Mouse (Mus musculus) bone marrow, adult 2 months (tissue): ENCODE results near the gene Cmc1. TPM values are rescaled to one million over a fixed set of nuclear protein-coding genes. Genes with fewer than 3 reads are reported as not detected.
A peak's percentile ranks its signal among the peaks of the same experiment; 100 is the strongest.
"Not testable (repeated sequence)": the region's sequence is repeated elsewhere in the genome, so short reads cannot be mapped to it uniquely, and the experiment has no call there.

Source experiments
- H3K27ac ChIP-seq: fragments of 200-500 bp; 2 replicates; pipeline ENCODE4 v1.5.1; 2012; ENCODE audit warnings: low read depth, mild to moderate bottlenecking, control low read depth, inconsistent platforms, low read length; ENCODE audit not compliant: control insufficient read depth, poor library complexity, insufficient read depth
- H3K4me1 ChIP-seq: fragments of 200-500 bp; 2 replicates; pipeline ENCODE4 v1.6.1; 2011; ENCODE audit warnings: low read length; ENCODE audit not compliant: control insufficient read depth, insufficient read depth
- H3K4me3 ChIP-seq: fragments of 200-500 bp; replicated peaks from 2 replicates; pipeline ENCODE3; 2011; ENCODE audit warnings: mild to moderate bottlenecking, low read depth, low read length, control low read depth; ENCODE audit not compliant: control insufficient read depth
- CTCF ChIP-seq: fragments of 200-500 bp; IDR thresholded peaks from 2 replicates; pipeline ENCODE4 v1.5.1; 2011; ENCODE audit warnings: low read length, control low read depth; ENCODE audit not compliant: control insufficient read depth, insufficient read depth
- POLR2A ChIP-seq: fragments of 200-500 bp; IDR thresholded peaks from 2 replicates; pipeline ENCODE4 v1.6.1; 2011; ENCODE audit warnings: low read depth, mild to moderate bottlenecking, control low read depth, low read length, borderline replicate concordance; ENCODE audit not compliant: control insufficient read depth
- WGBS: fragments of 180-500 bp; shearing (Covaris S2); methylation state at CpG from one replicate; pipeline ENCODE4 v1.1.7; 2018; 5-methylcytosine and 5-hydroxymethylcytosine counted together
- polyA plus RNA-seq: library from polyadenylated mRNA; stranded (reverse); fragments of >200 nt; gene quantifications from 2 replicates; pipeline ENCODE4 v1.2.4, GENCODE M21; 2011; ENCODE audit warnings: low replicate concordance; ENCODE audit not compliant: missing spikeins, insufficient read depth, insufficient read length

The Cmc1 gene
- polyA plus RNA-seq, 1 experiment = 22.3 TPM

- TF ChIP-seq CTCF = no peak
Observed at GRCm38 (mm10) chr9:118158201-118158600, 8.2 kb upstream of the Cmc1 start.

GRCm38 (mm10) chr9:118157234-118157633 lies 7.3 kb upstream of the Cmc1 start:
- no peak overlapping the region for H3K4me3 ChIP-seq
- no peaks in the 10 kb centered on the region for H3K4me1 ChIP-seq
- no peak overlapping the region for H3K27ac ChIP-seq
- 84% methylated on average over 3 of the region's 3 CpGs for WGBS
- TF ChIP-seq CTCF (no peak), POLR2A (no peak)

More at GRCm38 (mm10) chr9:118158201-118158600, 8.2 kb upstream of the Cmc1 start:
- 92% methylated on average over 4 of the region's 4 CpGs for WGBS
- H3K4me1 ChIP-seq = no peaks in the 10 kb centered on the region
- H3K4me3 ChIP-seq = no peak overlapping the region
- no peak overlapping the region for H3K27ac ChIP-seq

DNA sequence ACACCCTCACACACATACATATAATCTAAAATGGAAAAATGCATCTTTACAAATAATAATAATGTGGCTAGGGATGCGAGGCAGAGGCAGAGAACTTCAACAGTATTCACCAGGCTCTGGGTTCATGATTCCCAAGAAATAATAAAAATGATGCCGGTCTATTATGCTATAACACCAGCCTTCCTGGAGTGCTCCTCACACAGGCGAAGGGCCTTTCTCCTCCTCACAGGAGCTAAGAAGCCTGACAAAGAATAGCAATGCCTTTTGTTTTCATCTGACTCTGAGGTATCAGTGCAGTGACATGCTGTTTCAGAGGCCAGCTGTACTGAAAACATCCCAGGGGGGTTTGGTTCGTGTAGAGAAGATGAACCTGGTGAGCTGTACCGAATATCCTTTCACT lies 4.7 kb upstream of the Cmc1 start:
- H3K4me3 ChIP-seq = no peak overlapping the region
- TF ChIP-seq POLR2A = no peak
- no peak for TF ChIP-seq CTCF
- no peak overlapping the region for H3K27ac ChIP-seq
- no peaks in the 10 kb centered on the region for H3K4me1 ChIP-seq
- WGBS = 78% methylated on average over 5 of the region's 5 CpGs

- 61% methylated on average over 1 of the region's 1 CpGs for WGBS
- no peak overlapping the region for H3K4me3 ChIP-seq
- H3K4me1 ChIP-seq = no peaks in the 10 kb centered on the region; the same call in 1 of the 2 replicates
- no peak overlapping the region for H3K27ac ChIP-seq
- TF ChIP-seq CTCF (no peak), POLR2A (no peak)
Observed at GRCm38 (mm10) chr9:118151221-118151507, 1.2 kb upstream of the Cmc1 start.

DNA sequence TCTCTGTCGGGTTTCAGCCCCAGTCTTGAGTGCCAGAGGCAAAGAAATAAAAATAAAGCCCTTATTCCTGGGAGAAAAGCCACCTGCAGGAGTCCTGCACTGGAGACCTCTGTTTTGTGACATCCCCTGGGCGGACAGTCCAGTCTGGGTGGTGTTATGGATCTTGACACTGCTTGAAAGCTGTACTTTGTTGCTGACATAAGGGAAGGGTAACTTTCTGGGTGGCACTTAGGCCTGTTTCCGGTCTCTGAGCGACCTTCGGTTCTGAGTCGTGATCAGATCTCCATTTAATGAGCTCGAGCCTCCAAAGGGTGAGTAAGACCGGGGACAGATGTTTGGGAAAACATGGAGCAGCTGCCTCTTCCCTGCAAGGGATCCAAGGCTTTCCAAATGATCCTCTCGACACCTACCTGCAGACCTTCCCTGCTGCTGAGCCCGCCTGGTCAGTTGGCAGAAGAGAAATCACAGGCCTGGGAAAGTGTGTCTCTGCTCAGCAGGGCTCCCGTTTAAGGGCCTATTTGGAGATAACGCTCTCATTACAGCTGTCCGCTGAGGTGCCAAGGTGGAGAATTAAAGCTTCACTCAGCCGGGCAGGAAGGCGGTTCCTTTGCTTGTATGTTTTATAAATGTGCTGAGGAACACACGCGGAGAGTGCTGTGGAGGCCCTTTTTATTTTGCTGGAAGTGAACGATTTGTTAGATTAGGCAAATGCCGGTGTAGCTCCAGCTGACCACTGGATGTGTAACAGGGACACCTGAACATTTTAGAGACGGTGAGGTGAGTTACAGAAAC lies 648 bp upstream of the Cmc1 start:
- no peaks in the 10 kb centered on the region; the same call in 1 of the 2 replicates for H3K4me1 ChIP-seq
- H3K4me3 ChIP-seq = peak overlapping the region; percentile 11
- TF ChIP-seq CTCF = no peak
- TF ChIP-seq POLR2A = no peak
- 72% methylated on average over 20 of the region's 20 CpGs for WGBS
- no peak overlapping the region for H3K27ac ChIP-seq

- 57% methylated on average over 3 of the region's 3 CpGs for WGBS
- not testable (repeated sequence) for H3K4me1 ChIP-seq, H3K27ac ChIP-seq, H3K4me3 ChIP-seq
Observed at GRCm38 (mm10) chr9:118140356-118140755, 9.6 kb downstream of the Cmc1 start.

GRCm38 (mm10) chr9:118110360-118110710 lies 39.6 kb downstream of the Cmc1 start:
- Histone ChIP-seq H3K4me3 (no peak overlapping the region), H3K4me1 (no peaks in the 10 kb centered on the region; the same call in 1 of the 2 replicates), H3K27ac (no peak overlapping the region)
- TF ChIP-seq CTCF (no peak), POLR2A (no peak)
- WGBS = 46% methylated on average over 2 of the region's 2 CpGs

GRCm38 (mm10) chr9:118109697-118110359 lies 40.1 kb downstream of the Cmc1 start:
- 31% methylated on average over 7 of the region's 7 CpGs for WGBS
- H3K27ac ChIP-seq = no peak overlapping the region
- H3K4me3 ChIP-seq = no peak overlapping the region
- H3K4me1 ChIP-seq = no peaks in the 10 kb centered on the region; the same call in none of the 2 replicates
- TF ChIP-seq POLR2A = no peak
- TF ChIP-seq CTCF = no peak
